Mouse (Mus musculus) limb, embryonic 11.5 days (tissue): Measurements from ENCODE around the gene Scrt2. TPM values are rescaled to one million over a fixed set of nuclear protein-coding genes. Genes with fewer than 3 reads are reported as not detected.

Source experiments
- ATAC-seq: fragments of 200-750 bp; cut with Nextera tagmentation; 2 replicates; pipeline ENCODE4 v1.8.0; 2017; ENCODE audit warnings: low read depth; ENCODE audit not compliant: insufficient number of reproducible peaks, low FRiP score, low TSS enrichment
- DNase-seq: peaks from one replicate; pipeline ENCODE4 v3.0.0-alpha.2; 2015; ENCODE audit warnings: low spot score
- H3K27ac ChIP-seq: fragments of 300-500 bp; sonication (generic); replicated peaks from 2 replicates; pipeline ENCODE4 v1.5.1; 2014; ENCODE audit warnings: low read depth, mild to moderate bottlenecking, low read length
- H3K27me3 ChIP-seq: fragments of 300-500 bp; sonication (generic); 2 replicates; pipeline ENCODE4 v1.6.1; 2014; ENCODE audit warnings: mild to moderate bottlenecking, low read length, mixed read lengths; ENCODE audit not compliant: control insufficient read depth, insufficient read depth
- H3K36me3 ChIP-seq: fragments of 300-500 bp; sonication (generic); 2 replicates; pipeline ENCODE4 v1.6.1; 2014; ENCODE audit warnings: mild to moderate bottlenecking, low read length, moderate library complexity, mixed read lengths; ENCODE audit not compliant: control insufficient read depth, insufficient read depth
- H3K4me1 ChIP-seq: fragments of 300-500 bp; sonication (generic); 2 replicates; pipeline ENCODE4 v1.6.1; 2014; ENCODE audit warnings: low read length, mixed read lengths; ENCODE audit not compliant: control insufficient read depth, insufficient read depth
- H3K4me2 ChIP-seq: fragments of 300-500 bp; sonication (generic); 2 replicates; pipeline ENCODE4 v1.6.1; 2014; ENCODE audit warnings: low read depth, mild to moderate bottlenecking, moderate library complexity; ENCODE audit not compliant: severe bottlenecking
- H3K4me3 ChIP-seq: fragments of 300-500 bp; sonication (generic); 2 replicates; pipeline ENCODE4 v1.5.1; 2014; ENCODE audit warnings: low read depth, low read length
- H3K9ac ChIP-seq: fragments of 300-500 bp; sonication (generic); 2 replicates; pipeline ENCODE4 v1.6.1; 2014; ENCODE audit warnings: mild to moderate bottlenecking, low read length
- H3K9me3 ChIP-seq: fragments of 300-500 bp; sonication (generic); 2 replicates; pipeline ENCODE4 v1.6.1; 2016; ENCODE audit warnings: low read length; ENCODE audit not compliant: control insufficient read depth
- WGBS: fragments of 180-500 bp; shearing (Covaris S2); extraction: QIAGEN DNeasy Blood & Tissue Kit; methylation state at CpG from one replicate; pipeline ENCODE4 v1.1.7; 2014; 5-methylcytosine and 5-hydroxymethylcytosine counted together
- polyA plus RNA-seq: library from polyadenylated mRNA; unstranded; fragments of >200 nt; fragmentation: Nextera tagmentation; extraction: Ambion mirVana; gene quantifications from 2 replicates; pipeline ENCODE4 v1.2.1, GENCODE M21; 2014

The Scrt2 gene
- polyA plus RNA-seq, 1 experiment from 2014 or later: 0.07 TPM

GRCm38 (mm10) chr2:152114057-152114975, 33.0 kb downstream of the Scrt2 start:
- H3K4me2 ChIP-seq: peak overlapping the region; percentile 37
- H3K4me3 ChIP-seq: no peak overlapping the region; the same call in 1 of the 2 replicates
- H3K27ac ChIP-seq: no peak overlapping the region; the same call in 1 of the 2 replicates
- 12% methylated on average over 36 of the region's 36 CpGs for WGBS
- no peak overlapping the region for H3K9ac ChIP-seq
- H3K27me3 ChIP-seq: no peaks in the 10 kb centered on the region
- H3K36me3 ChIP-seq: no peaks in the 10 kb centered on the region
- ATAC-seq (peak; percentile 69), DNase-seq (peak; percentile 79)
- peaks cover 19% of the 10 kb centered on the region for H3K4me1 ChIP-seq
- H3K9me3 ChIP-seq: no peaks in the 10 kb centered on the region

GRCm38 (mm10) chr2:152117694-152118093, 36.4 kb downstream of the Scrt2 start:
- Histone ChIP-seq H3K27me3 (no peaks in the 10 kb centered on the region), H3K4me1 (peaks cover 35% of the 10 kb centered on the region), H3K9ac (no peak overlapping the region), H3K27ac (no peak overlapping the region), H3K9me3 (no peaks in the 10 kb centered on the region), H3K4me3 (no peak overlapping the region), H3K4me2 (no peak overlapping the region), H3K36me3 (no peaks in the 10 kb centered on the region)
- 84% methylated on average over 7 of the region's 7 CpGs for WGBS
- ATAC-seq: no peak
- DNase-seq: no peak

DNA sequence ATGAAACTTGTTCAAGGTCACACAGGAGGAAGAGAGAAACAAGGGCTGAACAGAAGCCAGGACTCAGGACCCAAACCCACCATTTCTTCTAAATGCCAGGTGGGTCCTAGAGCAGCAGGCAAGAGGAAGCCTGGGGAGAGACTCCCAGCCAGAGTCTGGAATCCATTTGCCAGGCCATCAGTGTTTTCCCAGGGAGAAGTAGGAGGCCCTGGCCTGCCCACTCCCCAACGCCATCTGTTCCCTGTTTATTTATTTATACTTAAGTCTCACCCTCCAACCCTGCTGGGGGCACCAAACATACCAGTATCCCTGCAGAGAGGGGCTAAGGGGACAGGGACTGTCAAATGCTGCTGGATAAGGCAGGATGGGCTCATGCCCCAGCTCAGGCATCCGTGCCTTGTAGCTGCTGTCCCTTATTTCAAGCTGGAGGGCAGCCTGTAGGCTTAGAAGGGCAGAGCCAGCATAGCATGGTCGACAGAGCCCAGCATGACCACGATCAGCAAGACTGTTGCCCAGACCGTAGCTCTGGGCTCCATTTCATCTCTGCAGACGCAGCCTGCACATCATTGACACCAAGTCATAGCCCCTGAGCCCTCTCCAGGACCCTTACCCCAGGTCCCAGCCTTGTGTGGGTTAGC, 38.0 kb downstream of the Scrt2 start:
- Histone ChIP-seq H3K9ac (no peak overlapping the region), H3K36me3 (no peaks in the 10 kb centered on the region), H3K4me1 (peaks cover 31% of the 10 kb centered on the region), H3K27ac (no peak overlapping the region), H3K4me2 (no peak overlapping the region), H3K9me3 (no peaks in the 10 kb centered on the region), H3K4me3 (no peak overlapping the region), H3K27me3 (no peaks in the 10 kb centered on the region)
- 37% methylated on average over 6 of the region's 6 CpGs for WGBS
- DNase-seq (no peak), ATAC-seq (no peak)

GRCm38 (mm10) chr2:152122896-152123295, 41.6 kb downstream of the Scrt2 start:
- DNase-seq: no peak
- no peak overlapping the region for H3K9ac ChIP-seq
- no peak overlapping the region for H3K4me3 ChIP-seq
- ATAC-seq: no peak
- H3K36me3 ChIP-seq: no peaks in the 10 kb centered on the region
- H3K27me3 ChIP-seq: no peaks in the 10 kb centered on the region
- WGBS: 72% methylated on average over 9 of the region's 9 CpGs
- no peak overlapping the region for H3K27ac ChIP-seq
- no peak overlapping the region for H3K4me2 ChIP-seq
- H3K4me1 ChIP-seq: peaks cover 19% of the 10 kb centered on the region
- no peaks in the 10 kb centered on the region for H3K9me3 ChIP-seq

DNA sequence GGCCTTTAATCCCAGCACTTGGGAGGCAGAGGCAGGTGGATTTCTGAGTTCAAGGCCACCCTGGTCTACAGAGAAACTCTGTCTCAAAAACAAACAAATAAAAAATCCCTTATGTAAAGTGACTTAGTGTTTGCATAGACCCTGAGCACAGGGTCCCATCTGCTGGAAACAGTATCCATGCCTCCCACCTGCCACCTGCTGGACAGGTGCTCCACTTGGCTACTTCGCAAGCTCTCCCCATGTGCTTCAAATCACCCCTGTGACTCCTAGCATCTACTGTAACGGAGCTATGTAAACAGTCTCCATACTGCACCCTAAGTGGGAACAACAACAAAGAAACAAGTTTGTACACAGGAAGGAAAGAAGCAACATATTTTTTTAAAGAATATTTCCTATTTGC, 47.3 kb downstream of the Scrt2 start:
- WGBS: 74% methylated on average over 2 of the region's 2 CpGs
- Histone ChIP-seq H3K9ac (no peak overlapping the region), H3K4me2 (no peak overlapping the region), H3K36me3 (no peaks in the 10 kb centered on the region), H3K9me3 (no peaks in the 10 kb centered on the region), H3K4me3 (no peak overlapping the region), H3K27me3 (no peaks in the 10 kb centered on the region), H3K27ac (no peak overlapping the region), H3K4me1 (peaks cover 10% of the 10 kb centered on the region; the same call in 1 of the 2 replicates)
- ATAC-seq (no peak), DNase-seq (no peak)

- Histone ChIP-seq H3K9me3 (no peaks in the 10 kb centered on the region), H3K27ac (no peak overlapping the region), H3K4me1 (peaks cover 10% of the 10 kb centered on the region; the same call in 1 of the 2 replicates), H3K4me2 (no peak overlapping the region), H3K27me3 (no peaks in the 10 kb centered on the region), H3K4me3 (no peak overlapping the region), H3K36me3 (no peaks in the 10 kb centered on the region), H3K9ac (no peak overlapping the region)
- 79% methylated on average over 3 of the region's 3 CpGs for WGBS
- ATAC-seq (no peak), DNase-seq (no peak)
These were observed 48.4 kb downstream of the Scrt2 start for GRCm38 (mm10) chr2:152129778-152130177.

DNA sequence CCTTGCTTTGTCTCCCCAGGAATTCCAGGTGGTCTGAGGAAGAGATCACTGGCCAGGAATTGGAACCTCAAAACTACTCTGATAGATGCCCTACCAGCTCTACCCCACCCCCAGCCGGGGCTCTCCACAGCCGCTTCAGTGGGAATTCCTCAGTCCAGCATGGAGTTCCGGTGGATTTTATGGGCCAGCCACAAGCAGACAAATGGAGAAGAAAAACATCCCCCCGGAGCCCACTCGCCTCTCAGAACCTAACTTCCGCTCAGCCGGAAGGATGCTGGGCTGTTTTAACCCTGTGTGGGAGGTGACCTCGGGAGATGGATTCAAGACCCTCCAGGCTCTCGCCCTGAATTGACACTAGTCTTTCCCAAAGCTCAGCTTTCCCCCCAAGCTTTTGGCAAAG, 50.7 kb downstream of the Scrt2 start:
- Histone ChIP-seq H3K9me3 (no peaks in the 10 kb centered on the region), H3K4me1 (peaks cover 10% of the 10 kb centered on the region; the same call in 1 of the 2 replicates), H3K36me3 (no peaks in the 10 kb centered on the region), H3K4me3 (no peak overlapping the region), H3K4me2 (no peak overlapping the region), H3K27me3 (no peaks in the 10 kb centered on the region), H3K9ac (no peak overlapping the region), H3K27ac (no peak overlapping the region)
- DNase-seq (peak; percentile 28), ATAC-seq (no peak)
- 30% methylated on average over 9 of the region's 9 CpGs for WGBS

DNA sequence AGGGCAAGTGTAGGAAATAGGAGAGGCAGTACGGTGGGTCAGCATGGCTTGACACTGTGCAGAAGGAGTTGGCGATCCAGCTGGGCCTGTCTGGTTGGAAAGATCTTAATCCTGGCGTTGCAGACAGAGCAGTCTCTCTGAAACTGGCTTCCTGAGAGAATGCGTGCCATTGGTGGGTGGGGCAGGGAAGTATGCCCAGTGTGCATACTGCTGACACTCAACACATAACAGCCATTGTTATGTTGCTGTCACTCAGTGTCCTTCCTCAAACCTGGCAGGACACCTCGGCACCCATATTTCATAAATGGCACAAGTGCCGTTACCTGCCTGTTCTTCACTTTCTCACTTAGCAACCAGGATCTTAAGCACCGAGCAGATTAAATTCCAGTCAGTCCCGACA, 51.4 kb downstream of the Scrt2 start:
- no peaks in the 10 kb centered on the region for H3K9me3 ChIP-seq
- ATAC-seq (no peak), DNase-seq (no peak)
- H3K4me1 ChIP-seq: peaks cover 10% of the 10 kb centered on the region; the same call in 1 of the 2 replicates
- H3K27me3 ChIP-seq: no peaks in the 10 kb centered on the region
- no peak overlapping the region for H3K4me2 ChIP-seq
- H3K9ac ChIP-seq: no peak overlapping the region
- no peaks in the 10 kb centered on the region for H3K36me3 ChIP-seq
- WGBS: 68% methylated on average over 8 of the region's 8 CpGs
- 0 out of 2 replicates have a peak overlapping the region, but pooled peaks have one; percentile 30 for H3K27ac ChIP-seq
- H3K4me3 ChIP-seq: no peak overlapping the region
